Mouse (Mus musculus) olfactory bulb, adult 2 months (tissue): Measurements from ENCODE around the gene Acvr1b.

Experiments used
- CTCF ChIP-seq: fragments of 200-500 bp; IDR thresholded peaks from 2 replicates; pipeline ENCODE4 v1.5.1; 2012; ENCODE audit warnings: low read depth, mild to moderate bottlenecking, low read length, moderate library complexity; ENCODE audit not compliant: insufficient read depth
- POLR2A ChIP-seq: fragments of 200-500 bp; IDR thresholded peaks from 2 replicates; pipeline ENCODE4 v1.6.1; 2012; ENCODE audit warnings: mild to moderate bottlenecking, low read depth, low read length, moderate library complexity; ENCODE audit not compliant: insufficient read depth

DNA sequence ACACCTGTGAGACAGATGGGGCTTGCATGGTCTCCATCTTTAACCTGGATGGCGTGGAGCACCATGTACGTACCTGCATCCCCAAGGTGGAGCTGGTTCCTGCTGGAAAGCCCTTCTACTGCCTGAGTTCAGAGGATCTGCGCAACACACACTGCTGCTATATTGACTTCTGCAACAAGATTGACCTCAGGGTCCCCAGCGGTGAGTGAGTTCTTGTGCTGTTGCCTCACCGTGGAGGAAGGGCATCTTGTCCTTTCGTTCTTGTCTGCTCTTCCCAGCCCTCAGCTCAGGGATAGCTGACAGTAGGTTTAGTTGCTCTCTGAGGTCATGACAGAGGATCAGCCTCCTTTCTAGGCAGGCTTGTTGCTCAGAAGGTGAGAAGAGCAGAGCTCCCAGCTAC is 20.1 kb downstream of the Acvr1b start:
- no peak for TF ChIP-seq CTCF
- TF ChIP-seq POLR2A = no peak
